Mouse (Mus musculus): ENCODE results near the gene Shmt1.
"Not testable (repeated sequence)": the region's sequence is repeated elsewhere in the genome, so short reads cannot be mapped to it uniquely, and the experiment has no call there.

Gene Shmt1

GRCm38 (mm10) chr11:60811618-60812017 is at the start of gene Shmt1:
Gene Shmt1, minus strand, starts transcription at chr11:60811718.
- not testable (repeated sequence) for DNase-seq (ENCODE audit: low spot score)

GRCm38 (mm10) chr11:60856587-60856986 is 45.1 kb upstream of the Shmt1 start:
- DNase-seq (ENCODE audit: low spot score), result no peak

GRCm38 (mm10) chr11:60845415-60845814 is 33.9 kb upstream of the Shmt1 start:
- no peak for DNase-seq (ENCODE audit: low spot score)

- DNase-seq (ENCODE audit: low spot score), result no peak
Measured at GRCm38 (mm10) chr11:60843412-60843811, 31.9 kb upstream of the Shmt1 start.

GRCm38 (mm10) chr11:60841467-60842200 is 30.1 kb upstream of the Shmt1 start:
- DNase-seq (ENCODE audit: low spot score), result no peak

- no peak for DNase-seq (ENCODE audit: low spot score)
Measured at GRCm38 (mm10) chr11:60837644-60838406, 26.3 kb upstream of the Shmt1 start.

GRCm38 (mm10) chr11:60836897-60837296 is 25.4 kb upstream of the Shmt1 start:
- DNase-seq (ENCODE audit: low spot score), result no peak

- DNase-seq (ENCODE audit: low spot score), result peak; percentile 90
Measured at GRCm38 (mm10) chr11:60830433-60831052, 19.0 kb upstream of the Shmt1 start, which contains the start of gene Dhrs7b. Gene Dhrs7b, plus strand, starts transcription at chr11:60830631.

GRCm38 (mm10) chr11:60828903-60829302 is 17.4 kb upstream of the Shmt1 start:
- no peak for DNase-seq (ENCODE audit: low spot score)

- DNase-seq (ENCODE audit: low spot score), result no peak
Measured at GRCm38 (mm10) chr11:60827241-60827945, 15.9 kb upstream of the Shmt1 start.

GRCm38 (mm10) chr11:60826700-60827099 is 15.2 kb upstream of the Shmt1 start:
- no peak for DNase-seq (ENCODE audit: low spot score)

GRCm38 (mm10) chr11:60825191-60825590 is 13.7 kb upstream of the Shmt1 start:
- DNase-seq (ENCODE audit: low spot score), result no peak

GRCm38 (mm10) chr11:60823771-60824170 is 12.3 kb upstream of the Shmt1 start:
- DNase-seq (ENCODE audit: low spot score), result no peak

GRCm38 (mm10) chr11:60816398-60816797 is 4.9 kb upstream of the Shmt1 start:
- no peak for DNase-seq (ENCODE audit: low spot score)

GRCm38 (mm10) chr11:60811054-60811460 is 461 bp downstream of the Shmt1 start:
- DNase-seq (ENCODE audit: low spot score), result peak; percentile 71

- no peak for DNase-seq (ENCODE audit: low spot score)
Measured at GRCm38 (mm10) chr11:60810046-60810965, 1.2 kb downstream of the Shmt1 start.

- no peak for DNase-seq (ENCODE audit: low spot score)
Measured at GRCm38 (mm10) chr11:60809546-60809945, 2.0 kb downstream of the Shmt1 start.

- peak; percentile 38 for DNase-seq (ENCODE audit: low spot score)
Measured at GRCm38 (mm10) chr11:60808286-60809070, 3.0 kb downstream of the Shmt1 start.

GRCm38 (mm10) chr11:60800892-60801291 is 10.6 kb downstream of the Shmt1 start:
- DNase-seq (ENCODE audit: low spot score), result no peak

- no peak for DNase-seq (ENCODE audit: low spot score)
Measured at GRCm38 (mm10) chr11:60799977-60800376, 11.5 kb downstream of the Shmt1 start.

Data from layer of hippocampus, adult 9-10 months (tissue).